Mouse (Mus musculus): ENCODE measurements at regions not wholly inside any gene's neighbourhood (a gene's known extent, or its start where the extent isn't known, plus 50 kb on each side); places are given as distances from the start of the nearest gene placed in this dataset.
A peak's percentile ranks its signal among the peaks of the same experiment; 100 is the strongest.

GRCm38 (mm10) chr11:19847910-19848309 is 76.3 kb upstream of the Spred2 start:
- Histone ChIP-seq H3K9me3 (ENCODE audit: low read length) (peaks cover 5% of the 10 kb centered on the region; the same call in 1 of the 2 replicates), H3K4me1 (replicated peaks; ENCODE audit: low read depth, low read length) (peaks cover 50% of the 10 kb centered on the region), H3K4me3 (replicated peaks; ENCODE audit: low read length) (peak overlapping the region; percentile 82), H3K36me3 (ENCODE audit: insufficient read depth, low read length) (no peaks in the 10 kb centered on the region), H3K27me3 (ENCODE audit: insufficient read depth, low read length) (no peaks in the 10 kb centered on the region)
- TF ChIP-seq NANOG (IDR thresholded peaks at IDR 0.05; ENCODE audit: borderline replicate concordance, low read length) = no peak

GRCm38 (mm10) chr11:19848412-19848811 is 75.8 kb upstream of the Spred2 start:
- H3K4me1 ChIP-seq (replicated peaks; ENCODE audit: low read depth, low read length) = peaks cover 50% of the 10 kb centered on the region
- peaks cover 5% of the 10 kb centered on the region; the same call in 1 of the 2 replicates for H3K9me3 ChIP-seq (ENCODE audit: low read length)
- no peaks in the 10 kb centered on the region for H3K27me3 ChIP-seq (ENCODE audit: insufficient read depth, low read length)
- H3K4me3 ChIP-seq (replicated peaks; ENCODE audit: low read length) = peak overlapping the region; percentile 82
- TF ChIP-seq POU5F1 (IDR thresholded peaks at IDR 0.05; ENCODE audit: borderline replicate concordance, low read length) (no peak), CTCF (conservative IDR thresholded peaks at IDR 0.05; ENCODE audit: low read length) (no peak), NANOG (IDR thresholded peaks at IDR 0.05; ENCODE audit: borderline replicate concordance, low read length) (no peak)
- H3K36me3 ChIP-seq (ENCODE audit: insufficient read depth, low read length) = no peaks in the 10 kb centered on the region

- H3K4me3 ChIP-seq (replicated peaks; ENCODE audit: low read length) = peak overlapping the region; percentile 82
- H3K4me1 ChIP-seq (replicated peaks; ENCODE audit: low read depth, low read length) = peaks cover 50% of the 10 kb centered on the region
- TF ChIP-seq NANOG (IDR thresholded peaks at IDR 0.05; ENCODE audit: borderline replicate concordance, low read length) = no peak
- TF ChIP-seq CTCF (conservative IDR thresholded peaks at IDR 0.05; ENCODE audit: low read length) = no peak
- no peak for TF ChIP-seq POU5F1 (IDR thresholded peaks at IDR 0.05; ENCODE audit: borderline replicate concordance, low read length)
- H3K27me3 ChIP-seq (ENCODE audit: insufficient read depth, low read length) = no peaks in the 10 kb centered on the region
- no peaks in the 10 kb centered on the region for H3K9me3 ChIP-seq (ENCODE audit: low read length)
- no peaks in the 10 kb centered on the region for H3K36me3 ChIP-seq (ENCODE audit: insufficient read depth, low read length)
Observed at GRCm38 (mm10) chr11:19849347-19849811, 74.8 kb upstream of the Spred2 start.

- no peaks in the 10 kb centered on the region for H3K9me3 ChIP-seq (ENCODE audit: low read length)
- TF ChIP-seq POU5F1 (IDR thresholded peaks at IDR 0.05; ENCODE audit: borderline replicate concordance, low read length) (peak; percentile 94), CTCF (conservative IDR thresholded peaks at IDR 0.05; ENCODE audit: low read length) (no peak), NANOG (IDR thresholded peaks at IDR 0.05; ENCODE audit: borderline replicate concordance, low read length) (no peak)
Observed at GRCm38 (mm10) chr11:19849844-19850420, 74.2 kb upstream of the Spred2 start.

GRCm38 (mm10) chr11:19851022-19851615 is 73.1 kb upstream of the Spred2 start:
- Histone ChIP-seq H3K36me3 (ENCODE audit: insufficient read depth, low read length) (no peaks in the 10 kb centered on the region), H3K4me1 (replicated peaks; ENCODE audit: low read depth, low read length) (peaks cover 50% of the 10 kb centered on the region), H3K27me3 (ENCODE audit: insufficient read depth, low read length) (no peaks in the 10 kb centered on the region)

More at GRCm38 (mm10) chr11:19849844-19850420, 74.2 kb upstream of the Spred2 start:
- peak overlapping the region; percentile 82 for H3K4me3 ChIP-seq (replicated peaks; ENCODE audit: low read length)
- no peaks in the 10 kb centered on the region for H3K36me3 ChIP-seq (ENCODE audit: insufficient read depth, low read length)
- no peaks in the 10 kb centered on the region for H3K27me3 ChIP-seq (ENCODE audit: insufficient read depth, low read length)
- peaks cover 50% of the 10 kb centered on the region for H3K4me1 ChIP-seq (replicated peaks; ENCODE audit: low read depth, low read length)

GRCm38 (mm10) chr11:19861596-19861995 is 62.6 kb upstream of the Spred2 start:
- no peak overlapping the region for H3K4me3 ChIP-seq (replicated peaks; ENCODE audit: low read length)
- TF ChIP-seq NANOG (IDR thresholded peaks at IDR 0.05; ENCODE audit: borderline replicate concordance, low read length) (no peak), CTCF (conservative IDR thresholded peaks at IDR 0.05; ENCODE audit: low read length) (no peak), POU5F1 (IDR thresholded peaks at IDR 0.05; ENCODE audit: borderline replicate concordance, low read length) (no peak)
- H3K4me1 ChIP-seq (replicated peaks; ENCODE audit: low read depth, low read length) = peaks cover 23% of the 10 kb centered on the region
- H3K9me3 ChIP-seq (ENCODE audit: low read length) = peaks cover 7% of the 10 kb centered on the region; the same call in 1 of the 2 replicates
- no peaks in the 10 kb centered on the region for H3K36me3 ChIP-seq (ENCODE audit: insufficient read depth, low read length)
- H3K27me3 ChIP-seq (ENCODE audit: insufficient read depth, low read length) = no peaks in the 10 kb centered on the region

More at GRCm38 (mm10) chr11:19851022-19851615, 73.1 kb upstream of the Spred2 start:
- peak overlapping the region; percentile 61 for H3K4me3 ChIP-seq (replicated peaks; ENCODE audit: low read length)
- no peaks in the 10 kb centered on the region for H3K9me3 ChIP-seq (ENCODE audit: low read length)
- TF ChIP-seq NANOG (IDR thresholded peaks at IDR 0.05; ENCODE audit: borderline replicate concordance, low read length) (no peak), CTCF (conservative IDR thresholded peaks at IDR 0.05; ENCODE audit: low read length) (no peak), POU5F1 (IDR thresholded peaks at IDR 0.05; ENCODE audit: borderline replicate concordance, low read length) (no peak)

GRCm38 (mm10) chr11:19863327-19863726 is 60.8 kb upstream of the Spred2 start:
- TF ChIP-seq POU5F1 (IDR thresholded peaks at IDR 0.05; ENCODE audit: borderline replicate concordance, low read length) (no peak), CTCF (conservative IDR thresholded peaks at IDR 0.05; ENCODE audit: low read length) (no peak), NANOG (IDR thresholded peaks at IDR 0.05; ENCODE audit: borderline replicate concordance, low read length) (no peak)
- Histone ChIP-seq H3K27me3 (ENCODE audit: insufficient read depth, low read length) (no peaks in the 10 kb centered on the region), H3K4me1 (replicated peaks; ENCODE audit: low read depth, low read length) (peaks cover 30% of the 10 kb centered on the region), H3K36me3 (ENCODE audit: insufficient read depth, low read length) (no peaks in the 10 kb centered on the region), H3K4me3 (replicated peaks; ENCODE audit: low read length) (no peak overlapping the region), H3K9me3 (ENCODE audit: low read length) (peaks cover 7% of the 10 kb centered on the region; the same call in 1 of the 2 replicates)

GRCm38 (mm10) chr11:19866262-19866661 is 57.9 kb upstream of the Spred2 start:
- H3K4me3 ChIP-seq (replicated peaks; ENCODE audit: low read length) = no peak overlapping the region
- no peaks in the 10 kb centered on the region for H3K36me3 ChIP-seq (ENCODE audit: insufficient read depth, low read length)
- peaks cover 7% of the 10 kb centered on the region; the same call in 1 of the 2 replicates for H3K9me3 ChIP-seq (ENCODE audit: low read length)
- no peaks in the 10 kb centered on the region for H3K27me3 ChIP-seq (ENCODE audit: insufficient read depth, low read length)
- TF ChIP-seq POU5F1 (IDR thresholded peaks at IDR 0.05; ENCODE audit: borderline replicate concordance, low read length) (no peak), NANOG (IDR thresholded peaks at IDR 0.05; ENCODE audit: borderline replicate concordance, low read length) (no peak), CTCF (conservative IDR thresholded peaks at IDR 0.05; ENCODE audit: low read length) (no peak)
- peaks cover 28% of the 10 kb centered on the region for H3K4me1 ChIP-seq (replicated peaks; ENCODE audit: low read depth, low read length)

Data from E14TG2a.4 (cell line).